Mouse (Mus musculus): ENCODE measurements around the gene Ets2. TPM values are rescaled to one million over a fixed set of nuclear protein-coding genes. Genes with fewer than 3 reads are reported as not detected.
A peak's percentile ranks its signal among the peaks of the same experiment; 100 is the strongest.

Gene Ets2
- total and polyA plus RNA-seq, 3 experiments: 47.2 to 70.6 (median 50.3) TPM

DNA sequence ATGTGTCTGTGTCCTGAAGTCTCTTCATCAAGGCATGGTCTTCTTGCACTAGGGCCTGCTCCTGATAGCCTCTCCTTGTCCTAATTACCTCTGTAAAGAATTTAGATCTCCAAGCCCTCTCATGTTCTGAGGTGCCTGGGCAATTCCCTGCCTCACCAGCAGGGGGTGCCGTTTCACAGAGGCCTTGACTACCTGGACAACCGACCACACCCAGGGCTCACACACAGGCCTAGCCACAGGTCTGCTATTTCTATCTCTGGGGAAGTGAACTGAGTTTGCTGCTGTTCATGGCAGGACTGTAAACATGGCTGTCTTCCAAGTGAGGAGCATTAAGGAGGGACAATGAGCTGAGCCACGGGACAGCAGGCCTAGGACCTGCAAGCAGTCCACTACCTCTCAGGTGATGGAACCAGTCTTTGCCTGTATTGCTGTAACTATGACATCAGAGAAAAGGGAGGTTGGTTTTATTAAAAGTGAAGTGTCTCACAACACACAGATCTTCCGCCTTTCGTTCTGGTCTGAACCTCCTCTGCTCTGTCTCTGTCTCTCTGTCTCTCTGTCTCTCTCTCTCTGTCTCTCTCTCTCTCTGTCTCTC, 42.9 kb upstream of the Ets2 start:
- DNase-seq: peak; percentile 65 to 81
- peak overlapping the region; percentile 28; the same call in 1 of the 2 replicates for H3K27ac ChIP-seq
- H3K36me3 ChIP-seq (ENCODE audit: control insufficient read depth, insufficient read depth, low read length): no peaks in the 10 kb centered on the region
- no peak overlapping the region for H3K9ac ChIP-seq (ENCODE audit: low read depth, low read length)
- H3K79me2 ChIP-seq (replicated peaks; ENCODE audit: control insufficient read depth, insufficient read depth, low read length): no peaks in the 10 kb centered on the region
- no peaks in the 10 kb centered on the region for H3K27me3 ChIP-seq (ENCODE audit: control insufficient read depth, insufficient read depth, low read length)
- 53% methylated on average over 5 of the region's 5 CpGs for WGBS
- intact Hi-C loops (cut with DNase I): loop anchor here (2.0 to 5.0 kb wide), 3 partner anchors 43 to 286 kb away; partner anchors contain the start of gene Ets2
- H3K4me3 ChIP-seq: no peak overlapping the region
- H3K4me1 ChIP-seq (ENCODE audit: control insufficient read depth, insufficient read depth, low read length): peaks cover 2% of the 10 kb centered on the region
- no peak; the same call in 1 of the 2 replicates for TF ChIP-seq CTCF (IDR thresholded peaks at IDR 0.05)
- TF ChIP-seq EP300 (IDR thresholded peaks at IDR 0.05; ENCODE audit: insufficient read depth, low read depth, low read length): peak; percentile 77
- no peak for TF ChIP-seq POLR2A (IDR thresholded peaks at IDR 0.05; ENCODE audit: insufficient read depth, low read depth, low read length)

DNA sequence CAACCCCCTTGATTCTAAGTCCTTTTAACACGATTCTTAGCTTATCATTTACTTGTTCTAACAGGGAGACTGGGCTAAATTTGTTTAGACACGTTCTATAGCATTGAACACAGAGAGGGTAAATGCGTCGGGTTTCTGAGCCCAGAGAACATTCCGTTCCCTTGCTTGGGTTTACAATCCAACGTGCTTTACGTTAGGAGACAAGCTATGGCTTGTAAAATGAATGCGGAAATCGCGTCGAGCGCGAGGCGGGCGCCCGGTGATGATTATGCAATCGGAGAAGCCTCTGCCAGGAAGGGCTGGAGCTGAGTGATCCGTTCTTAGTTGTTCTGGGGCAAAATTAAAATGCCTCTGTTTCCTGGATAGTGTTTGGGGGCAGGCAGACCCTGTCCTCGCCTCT, 42.4 kb upstream of the Ets2 start:
- no peaks in the 10 kb centered on the region for H3K79me2 ChIP-seq (replicated peaks; ENCODE audit: control insufficient read depth, insufficient read depth, low read length)
- no peaks in the 10 kb centered on the region for H3K36me3 ChIP-seq (ENCODE audit: control insufficient read depth, insufficient read depth, low read length)
- TF ChIP-seq POLR2A (IDR thresholded peaks at IDR 0.05; ENCODE audit: insufficient read depth, low read depth, low read length) (no peak), EP300 (IDR thresholded peaks at IDR 0.05; ENCODE audit: insufficient read depth, low read depth, low read length) (no peak), CTCF (IDR thresholded peaks at IDR 0.05) (no peak)
- no peak for DNase-seq
- H3K4me1 ChIP-seq (ENCODE audit: control insufficient read depth, insufficient read depth, low read length): peaks cover 2% of the 10 kb centered on the region
- no peak overlapping the region for H3K27ac ChIP-seq
- H3K27me3 ChIP-seq (ENCODE audit: control insufficient read depth, insufficient read depth, low read length): no peaks in the 10 kb centered on the region
- intact Hi-C loops (cut with DNase I): loop anchor here (2.0 to 5.0 kb wide), 3 partner anchors 43 to 285 kb away; partner anchors contain the start of gene Ets2
- no peak overlapping the region for H3K9ac ChIP-seq (ENCODE audit: low read depth, low read length)
- 77% methylated on average over 19 of the region's 19 CpGs for WGBS
- no peak overlapping the region for H3K4me3 ChIP-seq

DNA sequence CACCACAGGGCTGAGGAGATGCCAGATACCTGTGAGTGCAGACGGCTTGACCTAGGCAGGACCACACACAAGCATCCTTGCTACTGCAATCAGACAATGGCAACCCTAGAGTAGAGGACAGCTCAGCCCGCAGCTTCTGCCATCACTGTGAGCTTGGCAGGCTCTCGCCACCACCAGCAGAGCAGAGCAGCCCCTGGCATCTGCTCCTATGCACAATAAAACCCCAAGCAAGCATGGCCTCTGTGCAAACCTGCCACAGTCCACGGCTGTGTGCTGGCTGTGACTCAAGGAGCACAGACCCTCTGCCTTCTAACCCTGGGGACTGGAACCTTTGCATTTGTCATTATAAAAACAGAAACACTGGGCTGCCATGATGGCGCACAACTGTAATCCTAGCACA, 41.0 kb upstream of the Ets2 start:
- H3K36me3 ChIP-seq (ENCODE audit: control insufficient read depth, insufficient read depth, low read length): no peaks in the 10 kb centered on the region
- no peak for TF ChIP-seq EP300 (IDR thresholded peaks at IDR 0.05; ENCODE audit: insufficient read depth, low read depth, low read length)
- TF ChIP-seq POLR2A (IDR thresholded peaks at IDR 0.05; ENCODE audit: insufficient read depth, low read depth, low read length): no peak
- TF ChIP-seq CTCF (IDR thresholded peaks at IDR 0.05): no peak
- no peaks in the 10 kb centered on the region for H3K27me3 ChIP-seq (ENCODE audit: control insufficient read depth, insufficient read depth, low read length)
- WGBS: 88% methylated on average over 5 of the region's 5 CpGs
- no peak overlapping the region for H3K27ac ChIP-seq
- H3K9ac ChIP-seq (ENCODE audit: low read depth, low read length): no peak overlapping the region
- DNase-seq: no peak
- peaks cover 2% of the 10 kb centered on the region for H3K4me1 ChIP-seq (ENCODE audit: control insufficient read depth, insufficient read depth, low read length)
- intact Hi-C loops (cut with DNase I): no loop called here
- no peaks in the 10 kb centered on the region for H3K79me2 ChIP-seq (replicated peaks; ENCODE audit: control insufficient read depth, insufficient read depth, low read length)
- no peak overlapping the region for H3K4me3 ChIP-seq

DNA sequence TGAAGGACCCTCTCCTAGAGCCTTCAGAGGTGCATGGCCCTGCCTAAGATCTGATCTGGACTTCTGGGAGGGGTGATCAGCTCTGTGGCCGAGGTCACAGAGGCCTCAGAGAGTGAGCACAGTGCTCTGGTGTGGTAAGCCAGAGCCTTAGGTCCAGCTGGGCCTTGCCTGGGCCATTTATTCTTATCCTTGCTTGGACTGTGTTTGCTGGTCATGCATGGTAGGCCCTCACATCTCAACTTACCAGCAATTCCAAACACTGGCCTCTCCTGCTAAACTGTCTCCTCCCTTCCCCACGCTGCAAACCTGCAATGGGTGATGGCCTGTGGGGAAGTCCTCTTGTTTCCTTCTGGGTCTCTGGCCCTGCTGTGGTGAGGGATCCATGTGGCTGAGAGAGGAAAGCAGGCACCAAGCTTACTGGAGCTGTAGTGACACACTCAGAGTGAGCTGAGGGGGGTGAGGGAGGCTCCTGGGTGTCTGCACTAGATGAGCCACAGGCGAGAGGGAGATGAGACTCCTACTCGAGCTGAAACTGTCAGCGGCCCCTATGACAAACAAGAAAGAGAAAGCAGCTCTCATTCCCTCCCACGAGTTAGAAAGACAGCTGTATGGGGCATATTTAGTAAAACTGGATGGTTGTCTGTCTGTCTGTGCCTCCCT, 36.3 kb upstream of the Ets2 start:
- TF ChIP-seq CTCF (IDR thresholded peaks at IDR 0.05) (no peak), EP300 (IDR thresholded peaks at IDR 0.05; ENCODE audit: insufficient read depth, low read depth, low read length) (no peak), POLR2A (IDR thresholded peaks at IDR 0.05; ENCODE audit: insufficient read depth, low read depth, low read length) (no peak)
- 76% methylated on average over 6 of the region's 6 CpGs for WGBS

DNA sequence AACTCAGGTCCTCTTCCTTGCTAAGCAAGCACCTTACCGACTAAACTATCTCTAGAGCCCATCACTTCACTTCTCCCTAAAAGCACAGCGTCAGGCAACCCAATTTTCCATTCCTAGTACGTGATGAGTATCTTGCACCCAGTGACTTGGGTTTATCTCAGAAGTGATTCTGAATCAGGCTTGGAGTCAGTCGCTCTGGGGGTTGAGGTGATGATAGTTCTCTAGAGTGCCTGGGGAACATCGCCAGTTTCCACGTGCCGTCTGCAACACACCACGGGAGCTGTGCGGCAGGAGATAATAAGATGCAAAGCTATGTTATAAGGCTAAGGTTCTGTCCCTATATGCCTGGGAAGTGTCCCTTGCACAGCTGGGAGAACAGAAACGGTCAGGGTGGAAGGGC, 35.6 kb upstream of the Ets2 start:
- H3K27me3 ChIP-seq (ENCODE audit: control insufficient read depth, insufficient read depth, low read length): no peaks in the 10 kb centered on the region
- H3K9ac ChIP-seq (ENCODE audit: low read depth, low read length): no peak overlapping the region
- H3K4me3 ChIP-seq: no peak overlapping the region
- intact Hi-C loops (cut with DNase I): no loop called here
- H3K27ac ChIP-seq: no peak overlapping the region
- H3K36me3 ChIP-seq (ENCODE audit: control insufficient read depth, insufficient read depth, low read length): no peaks in the 10 kb centered on the region
- no peaks in the 10 kb centered on the region for H3K4me1 ChIP-seq (ENCODE audit: control insufficient read depth, insufficient read depth, low read length)
- no peak for DNase-seq
- no peak for TF ChIP-seq POLR2A (IDR thresholded peaks at IDR 0.05; ENCODE audit: insufficient read depth, low read depth, low read length)
- no peak for TF ChIP-seq EP300 (IDR thresholded peaks at IDR 0.05; ENCODE audit: insufficient read depth, low read depth, low read length)
- no peak for TF ChIP-seq CTCF (IDR thresholded peaks at IDR 0.05)
- WGBS: 68% methylated on average over 10 of the region's 10 CpGs
- H3K79me2 ChIP-seq (replicated peaks; ENCODE audit: control insufficient read depth, insufficient read depth, low read length): no peaks in the 10 kb centered on the region

More for the DNA sequence above, 36.3 kb upstream of the Ets2 start:
- no peak overlapping the region for H3K4me3 ChIP-seq
- no peak for DNase-seq
- no peaks in the 10 kb centered on the region for H3K36me3 ChIP-seq (ENCODE audit: control insufficient read depth, insufficient read depth, low read length)
- no peaks in the 10 kb centered on the region for H3K79me2 ChIP-seq (replicated peaks; ENCODE audit: control insufficient read depth, insufficient read depth, low read length)
- H3K4me1 ChIP-seq (ENCODE audit: control insufficient read depth, insufficient read depth, low read length): no peaks in the 10 kb centered on the region
- no peak overlapping the region for H3K9ac ChIP-seq (ENCODE audit: low read depth, low read length)
- no peak overlapping the region for H3K27ac ChIP-seq
- no peaks in the 10 kb centered on the region for H3K27me3 ChIP-seq (ENCODE audit: control insufficient read depth, insufficient read depth, low read length)
- intact Hi-C loops (cut with DNase I): no loop called here
